Mouse (Mus musculus) urinary bladder, postnatal 25 days (tissue): Measurements from ENCODE around the gene Pi4kb.
"Not testable (repeated sequence)": the region's sequence is repeated elsewhere in the genome, so short reads cannot be mapped to it uniquely, and the experiment has no call there.

Experiments used
- DNase-seq: peaks from one replicate; pipeline ENCODE4 v3.0.0; 2022; ENCODE audit warnings: low spot score

Gene Pi4kb

GRCm38 (mm10) chr3:95015337-95015872, 40.9 kb downstream of the Pi4kb start, which contains the start of gene Zfp687:
Zfp687 (minus strand) TSS chr3:95015448.
- peak; percentile 96 for DNase-seq

DNA sequence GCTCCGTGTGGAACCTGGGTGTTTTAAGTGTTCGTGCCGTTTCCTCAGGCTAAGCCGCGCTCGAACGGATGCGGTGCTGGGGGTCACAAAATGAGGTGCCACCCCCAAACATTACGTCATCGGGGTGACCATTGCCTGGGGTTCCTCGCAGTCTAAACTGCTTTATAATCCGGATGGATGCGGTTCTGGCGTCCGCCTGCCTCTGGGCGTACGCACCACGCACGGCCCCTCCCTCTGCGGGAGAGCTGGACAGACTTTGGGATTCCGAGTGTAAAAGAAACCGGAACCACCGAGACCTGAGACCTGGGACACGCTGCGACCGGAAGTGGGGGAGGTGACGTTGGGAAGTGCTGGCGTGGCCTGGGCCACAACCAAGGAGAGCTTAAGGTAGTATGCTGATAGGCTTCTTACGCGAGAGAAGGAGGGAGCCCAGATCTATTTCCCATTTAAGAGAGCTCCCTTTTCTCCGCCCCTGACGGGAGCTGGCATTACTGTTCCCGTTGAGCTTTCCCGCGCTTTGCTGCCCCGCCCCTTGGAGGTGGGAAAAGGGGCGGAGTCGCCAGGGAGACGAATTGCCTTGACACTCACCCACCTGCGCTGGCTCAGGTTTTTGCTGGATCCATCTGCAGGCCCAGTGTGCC, 41.5 kb downstream of the Pi4kb start:
- peak; percentile 90 for DNase-seq

DNA sequence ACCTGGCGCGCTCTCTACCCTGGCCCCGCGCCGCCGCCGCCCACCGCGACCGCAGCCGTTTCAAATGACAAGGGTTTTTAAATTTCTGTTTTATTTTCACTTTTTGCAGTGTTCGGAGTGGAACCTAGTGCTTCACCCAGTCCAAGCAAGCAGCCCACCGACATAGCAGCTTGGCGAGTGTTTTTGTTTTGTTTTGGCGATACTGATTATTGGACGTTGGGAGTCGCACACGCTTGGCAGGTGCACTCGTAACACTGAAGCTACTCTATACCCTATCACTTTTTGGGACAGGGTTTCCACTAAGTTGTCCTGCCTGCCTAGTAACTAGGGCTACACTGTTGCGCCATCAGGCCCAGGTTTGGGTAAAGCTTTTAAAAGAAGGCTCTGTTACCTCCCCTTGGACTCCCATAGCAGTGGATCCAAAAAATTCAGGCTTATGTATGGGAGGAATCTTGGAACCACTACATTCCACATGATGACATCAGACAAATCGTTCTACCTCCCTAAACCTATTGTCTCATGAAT, 42.1 kb downstream of the Pi4kb start:
- no peak for DNase-seq

- DNase-seq = no peak
These were observed 44.2 kb downstream of the Pi4kb start for GRCm38 (mm10) chr3:95018741-95019140.

GRCm38 (mm10) chr3:95020956-95021355, 46.4 kb downstream of the Pi4kb start:
- not testable (repeated sequence) for DNase-seq

DNA sequence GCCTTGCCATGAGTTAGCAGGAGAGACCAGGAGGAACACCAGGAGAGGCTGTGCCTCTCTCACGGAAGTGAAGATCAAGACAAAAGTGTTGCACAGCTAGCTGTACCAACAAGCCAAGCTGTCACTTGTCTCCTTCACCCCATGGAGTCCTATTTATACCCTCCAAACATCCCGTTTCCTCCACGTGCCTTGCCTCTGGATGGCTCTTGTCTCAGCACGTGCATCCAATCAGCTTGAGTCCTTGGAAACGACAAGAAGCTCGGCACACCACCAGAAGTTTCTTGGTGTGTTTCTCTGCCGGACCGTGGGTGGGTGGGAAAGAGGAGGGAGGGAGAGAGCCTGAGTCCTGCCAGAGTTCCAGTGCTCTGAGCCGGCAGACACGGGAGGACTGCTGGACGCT, 50.0 kb downstream of the Pi4kb start:
- DNase-seq = no peak

DNA sequence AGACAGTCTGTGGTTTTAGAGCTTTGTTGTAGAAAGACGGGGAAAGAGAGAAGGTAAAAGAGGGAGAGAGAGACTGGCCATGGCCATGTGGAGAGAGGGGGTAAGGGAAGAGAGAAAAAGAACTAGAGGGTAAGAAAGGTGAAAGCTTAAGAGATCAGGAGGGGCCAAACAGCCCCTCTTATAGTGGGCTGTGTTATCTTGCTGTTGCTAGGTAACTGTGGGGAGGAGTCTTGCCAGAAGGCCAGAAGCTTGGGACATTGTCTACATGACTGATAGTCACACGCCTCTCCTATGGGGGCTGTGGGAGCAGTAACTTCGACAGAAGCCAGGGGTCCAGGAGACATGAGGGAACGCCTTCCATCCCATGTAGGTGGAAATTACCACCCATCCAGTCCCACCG, 50.7 kb downstream of the Pi4kb start:
- DNase-seq = no peak

DNA sequence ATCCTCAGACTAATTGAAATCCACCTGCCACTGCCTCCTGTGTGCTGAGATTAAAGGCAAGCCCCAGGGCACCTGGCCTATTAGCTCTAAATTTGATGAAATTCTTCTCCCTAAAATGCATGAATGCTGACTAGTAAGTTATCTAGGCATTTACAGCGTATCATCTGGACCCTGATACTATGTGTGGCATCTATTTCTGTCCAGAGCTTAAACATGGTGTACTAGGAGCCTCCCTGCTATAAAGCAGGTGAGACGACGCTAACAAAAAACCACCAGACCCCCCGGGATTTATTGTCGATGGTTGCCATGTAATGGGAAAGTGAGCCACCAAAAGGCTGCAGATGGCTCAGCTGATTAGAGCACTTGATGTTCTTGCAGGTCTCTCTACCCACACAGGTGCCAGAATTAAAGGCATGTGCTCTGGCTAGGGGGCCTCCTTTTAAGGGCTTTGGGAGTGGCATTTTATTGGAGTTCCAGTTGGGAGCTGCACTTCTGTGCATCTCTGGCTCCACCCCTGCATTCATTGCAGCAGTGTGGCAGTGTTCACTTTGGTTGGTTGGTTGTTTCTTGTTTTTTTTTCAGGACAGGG, 52.6 kb downstream of the Pi4kb start:
- DNase-seq = no peak

DNA sequence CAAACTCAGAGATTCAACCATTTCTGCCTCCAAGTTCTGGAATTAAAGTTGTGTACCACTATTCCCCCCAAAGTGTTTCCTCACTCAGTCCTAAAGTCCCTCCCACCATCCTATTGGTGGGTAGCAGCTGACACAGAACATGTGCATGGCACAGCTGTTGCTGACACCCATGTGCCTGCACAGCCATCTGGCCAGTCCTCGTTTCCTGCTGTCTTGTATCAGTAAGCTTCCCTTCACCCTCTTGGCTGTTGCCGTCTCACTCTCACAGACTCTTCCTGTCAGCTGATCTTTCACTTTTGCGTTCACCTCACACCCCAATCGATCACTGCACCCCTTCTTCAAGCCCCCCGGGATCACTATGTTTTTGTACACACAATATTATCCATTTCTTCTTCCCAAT, 53.2 kb downstream of the Pi4kb start:
- DNase-seq = no peak

DNA sequence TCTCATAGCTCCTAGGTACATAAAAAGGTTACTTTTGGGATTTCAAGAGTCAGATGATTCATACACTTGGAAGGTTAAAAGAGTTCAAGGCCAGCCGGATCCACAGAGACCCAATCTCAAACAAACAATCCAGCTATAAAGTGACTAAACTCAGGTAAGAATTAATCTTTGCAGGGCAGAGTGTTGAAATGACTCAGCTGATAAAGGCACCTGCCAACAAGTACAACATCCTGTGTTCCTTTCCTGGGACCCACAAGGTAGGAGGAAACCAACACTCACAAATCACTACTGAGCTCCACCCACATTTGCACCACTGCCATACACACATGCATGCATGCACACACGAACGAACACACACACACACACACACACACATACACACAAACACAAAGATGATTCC, 54.1 kb downstream of the Pi4kb start:
- no peak for DNase-seq

- not testable (repeated sequence) for DNase-seq
These were observed 54.8 kb downstream of the Pi4kb start for GRCm38 (mm10) chr3:95029291-95029827.

- no peak for DNase-seq
These were observed 55.4 kb downstream of the Pi4kb start for GRCm38 (mm10) chr3:95029953-95030352.

- DNase-seq = no peak
These were observed 67.1 kb downstream of the Pi4kb start for GRCm38 (mm10) chr3:95041625-95042024.

DNA sequence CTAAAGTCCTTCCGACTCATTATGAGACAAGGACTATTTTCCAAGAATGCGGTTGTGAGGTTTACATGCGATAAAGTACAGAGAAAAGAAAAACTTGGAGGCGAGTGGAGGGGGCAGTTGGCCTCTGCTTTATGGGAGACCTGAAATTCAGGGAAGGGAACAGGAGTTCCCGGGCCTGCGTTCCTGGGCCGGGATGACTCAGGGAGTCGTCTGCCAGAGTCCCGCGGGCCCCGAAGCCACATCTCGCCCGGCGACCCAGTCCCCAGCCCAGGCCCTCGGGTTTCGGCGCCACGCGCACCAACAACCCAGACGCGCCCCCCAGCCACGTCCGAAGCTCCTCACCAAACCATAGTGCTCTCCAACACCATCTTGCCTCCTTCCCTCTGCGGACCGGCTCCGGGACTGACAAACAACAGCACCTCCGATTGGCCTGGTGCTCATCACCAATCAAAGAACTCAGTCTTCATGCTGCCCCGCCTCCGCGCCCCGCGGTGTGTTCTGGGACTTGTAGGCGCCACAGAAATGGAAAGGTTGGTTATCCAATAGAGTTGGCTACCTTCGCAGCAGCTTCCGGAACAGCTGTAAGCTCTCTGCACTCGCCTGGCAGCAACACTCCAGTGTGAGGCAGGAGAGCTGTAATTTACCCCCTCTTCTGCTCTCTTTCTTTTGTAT, 67.8 kb downstream of the Pi4kb start, which contains the start of gene Psmd4:
TSS of gene Psmd4 (minus strand) at position 449 of the 672 bp plus-strand sequence.
- DNase-seq = peak; percentile 95

- DNase-seq = no peak
These were observed 68.3 kb downstream of the Pi4kb start for GRCm38 (mm10) chr3:95042838-95043229.

DNA sequence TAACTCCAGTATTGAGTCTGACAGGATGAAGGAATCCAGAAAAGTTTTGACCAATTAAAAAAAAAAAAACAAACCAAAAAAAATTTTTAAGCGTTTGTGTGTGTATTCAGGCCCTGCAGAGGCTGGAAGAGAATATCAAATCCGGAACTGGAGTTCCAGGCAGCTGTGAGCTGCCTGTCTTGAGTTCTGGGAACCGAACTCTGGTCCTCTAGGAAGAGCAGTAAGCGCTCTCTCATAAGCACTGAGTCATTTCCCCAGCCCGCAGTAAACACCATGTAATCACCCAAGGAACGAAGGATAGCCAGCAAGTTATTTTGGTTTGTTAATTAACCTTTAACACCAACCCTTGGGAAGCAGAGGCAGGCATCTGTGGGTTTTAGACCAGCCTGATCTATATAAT, 68.7 kb downstream of the Pi4kb start:
- no peak for DNase-seq

GRCm38 (mm10) chr3:95046462-95047057, 72.0 kb downstream of the Pi4kb start:
- DNase-seq = no peak

- DNase-seq = no peak
These were observed 73.4 kb downstream of the Pi4kb start for GRCm38 (mm10) chr3:95047914-95048313.

- no peak for DNase-seq
These were observed 78.4 kb downstream of the Pi4kb start for GRCm38 (mm10) chr3:95052959-95053358.

- no peak for DNase-seq
These were observed 79.2 kb downstream of the Pi4kb start for GRCm38 (mm10) chr3:95053701-95054100.

DNA sequence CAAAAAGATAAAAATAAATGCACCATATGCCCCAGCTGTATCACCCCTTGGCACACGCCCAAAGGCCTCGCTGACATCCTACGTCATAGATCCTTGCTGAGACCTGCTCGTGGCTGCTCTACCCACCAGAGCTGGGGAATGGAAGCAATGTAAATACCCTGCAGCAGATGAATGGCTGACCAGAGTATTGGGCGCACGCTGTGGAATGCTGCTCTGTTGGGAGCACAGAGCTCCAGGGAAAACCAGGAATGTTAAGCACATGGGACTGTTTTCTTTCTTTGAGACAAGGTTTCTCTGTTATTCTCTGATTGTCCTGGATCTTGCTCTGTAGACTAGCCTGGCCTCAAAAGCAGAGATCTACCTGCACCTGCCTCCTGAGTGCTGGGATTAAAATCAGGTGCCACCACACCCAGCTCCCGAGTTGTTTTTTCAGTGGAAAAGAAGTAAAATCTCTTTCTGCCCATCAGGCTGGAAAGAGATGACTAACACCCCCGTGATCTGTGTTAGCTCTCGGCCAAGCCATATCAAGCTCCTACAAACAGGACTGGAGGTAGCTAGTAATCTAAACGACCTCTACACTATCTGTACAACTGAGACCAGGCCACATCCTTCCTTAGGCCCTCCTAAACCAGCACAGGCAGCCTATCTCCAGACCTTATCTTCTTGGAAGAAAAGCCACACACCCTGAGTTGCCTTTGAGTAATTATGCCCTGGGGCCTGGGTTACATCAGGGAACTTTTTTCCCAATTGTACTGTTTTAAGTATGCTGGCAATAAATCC, 80.1 kb downstream of the Pi4kb start:
- peak; percentile 46 for DNase-seq
